Mouse (Mus musculus): ENCODE data around the gene Tgif2. TPM values are rescaled to one million over a fixed set of nuclear protein-coding genes. Genes with fewer than 3 reads are reported as not detected.
A peak's percentile ranks its signal among the peaks of the same experiment; 100 is the strongest.

Gene Tgif2
- polyA plus RNA-seq, 2 experiments, result 57.2 to 64.9 TPM

DNA sequence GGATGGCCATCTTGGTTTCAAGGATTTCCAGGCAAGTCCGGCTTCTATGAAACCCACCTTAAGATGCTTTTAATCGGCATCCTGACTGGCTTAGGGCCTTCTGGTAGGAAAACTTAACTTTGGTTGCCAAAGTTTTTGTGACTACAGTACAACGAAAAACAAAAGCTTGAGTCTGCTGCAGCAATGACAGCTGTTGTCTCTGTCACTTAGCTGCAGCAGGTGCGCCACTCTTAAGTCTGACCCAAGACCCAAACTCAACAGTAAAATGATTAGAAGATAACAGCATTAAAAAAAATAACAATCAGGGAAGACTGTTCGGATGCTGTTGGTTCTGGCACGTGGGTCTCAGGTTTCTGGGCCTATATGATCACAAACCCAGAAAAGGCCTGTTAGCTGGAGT lies 968 bp upstream of the Tgif2 start:
- 66% methylated on average over 6 of the region's 6 CpGs for WGBS
- no peak for DNase-seq (ENCODE audit: low spot score)
- Histone ChIP-seq H3K9me3 (ENCODE audit: control insufficient read depth, low read length) (no peaks in the 10 kb centered on the region), H3K4me2 (replicated peaks; ENCODE audit: low read depth, low read length, severe bottlenecking) (peak overlapping the region; percentile 82), H3K36me3 (ENCODE audit: control insufficient read depth, insufficient read depth, low read length) (peaks cover 24% of the 10 kb centered on the region), H3K4me1 (ENCODE audit: control insufficient read depth, insufficient read depth, low read length) (peaks cover 23% of the 10 kb centered on the region), H3K9ac (ENCODE audit: low read depth, low read length, severe bottlenecking) (peak overlapping the region; percentile 93; the same call in 1 of the 2 replicates), H3K27me3 (ENCODE audit: control insufficient read depth, insufficient read depth, low read length) (no peaks in the 10 kb centered on the region), H3K4me3 (replicated peaks; ENCODE audit: low read length) (peak overlapping the region; percentile 83), H3K27ac (replicated peaks; ENCODE audit: low read depth, low read length) (peak overlapping the region; percentile 34; the same call in 1 of the 2 replicates)
- ATAC-seq (ENCODE audit: low FRiP score, low read depth), result no peak
- TF ChIP-seq POLR2A (IDR thresholded peaks at IDR 0.05; ENCODE audit: borderline replicate concordance, extremely low read depth, insufficient read depth, insufficient read length), result no peak

DNA sequence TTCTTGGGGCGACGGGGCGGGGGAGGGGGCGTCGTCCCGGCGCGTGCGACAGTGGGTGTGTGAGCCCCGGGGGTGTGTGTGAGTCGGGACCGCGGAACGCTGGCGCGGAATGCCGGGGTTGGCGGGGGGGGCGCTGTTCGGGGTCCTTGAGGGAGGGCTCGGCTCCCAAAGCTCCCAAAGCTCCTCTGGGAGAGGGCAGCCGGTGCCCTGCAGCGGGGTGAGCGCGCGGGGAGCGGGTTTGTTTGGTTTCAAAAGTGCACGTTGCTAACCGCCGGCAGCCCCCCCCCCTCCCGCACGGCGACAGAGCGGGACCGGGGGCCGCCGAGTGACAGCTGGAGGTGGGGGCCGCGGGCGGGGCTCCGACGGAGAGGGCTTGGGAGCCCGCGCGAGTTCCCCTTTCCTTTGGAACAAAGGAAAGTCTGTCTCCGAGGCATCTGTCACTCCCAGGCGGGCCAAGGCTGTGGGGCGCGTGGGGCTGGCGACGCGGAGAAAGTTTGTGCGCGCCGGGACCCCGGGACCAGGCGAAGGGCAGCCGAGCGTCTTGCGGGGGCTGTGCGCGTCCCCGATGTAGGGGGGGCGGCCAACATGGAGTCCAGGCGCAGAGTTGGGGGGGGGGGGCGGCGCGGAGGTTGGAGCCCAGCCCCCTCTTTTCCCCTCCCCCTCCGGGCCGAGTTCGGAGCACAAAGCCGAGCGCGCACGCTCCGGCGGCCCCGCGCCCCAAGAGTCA lies 657 bp downstream of the Tgif2 start:
- ATAC-seq (ENCODE audit: low FRiP score, low read depth) (peak; percentile 24), DNase-seq (ENCODE audit: low spot score) (peak; percentile 54)
- Histone ChIP-seq H3K27me3 (ENCODE audit: control insufficient read depth, insufficient read depth, low read length) (no peaks in the 10 kb centered on the region), H3K9ac (ENCODE audit: low read depth, low read length, severe bottlenecking) (peak overlapping the region; percentile 93), H3K27ac (replicated peaks; ENCODE audit: low read depth, low read length) (peak overlapping the region; percentile 93), H3K36me3 (ENCODE audit: control insufficient read depth, insufficient read depth, low read length) (peaks cover 22% of the 10 kb centered on the region), H3K4me3 (replicated peaks; ENCODE audit: low read length) (peak overlapping the region; percentile 83), H3K9me3 (ENCODE audit: control insufficient read depth, low read length) (no peaks in the 10 kb centered on the region), H3K4me2 (replicated peaks; ENCODE audit: low read depth, low read length, severe bottlenecking) (peak overlapping the region; percentile 82), H3K4me1 (ENCODE audit: control insufficient read depth, insufficient read depth, low read length) (peaks cover 37% of the 10 kb centered on the region)
- WGBS, result 1% methylated on average over 31 of the region's 79 CpGs
- 0 out of 2 replicates have a peak, but pooled peaks have one; percentile 14 for TF ChIP-seq POLR2A (IDR thresholded peaks at IDR 0.05; ENCODE audit: borderline replicate concordance, extremely low read depth, insufficient read depth, insufficient read length)

DNA sequence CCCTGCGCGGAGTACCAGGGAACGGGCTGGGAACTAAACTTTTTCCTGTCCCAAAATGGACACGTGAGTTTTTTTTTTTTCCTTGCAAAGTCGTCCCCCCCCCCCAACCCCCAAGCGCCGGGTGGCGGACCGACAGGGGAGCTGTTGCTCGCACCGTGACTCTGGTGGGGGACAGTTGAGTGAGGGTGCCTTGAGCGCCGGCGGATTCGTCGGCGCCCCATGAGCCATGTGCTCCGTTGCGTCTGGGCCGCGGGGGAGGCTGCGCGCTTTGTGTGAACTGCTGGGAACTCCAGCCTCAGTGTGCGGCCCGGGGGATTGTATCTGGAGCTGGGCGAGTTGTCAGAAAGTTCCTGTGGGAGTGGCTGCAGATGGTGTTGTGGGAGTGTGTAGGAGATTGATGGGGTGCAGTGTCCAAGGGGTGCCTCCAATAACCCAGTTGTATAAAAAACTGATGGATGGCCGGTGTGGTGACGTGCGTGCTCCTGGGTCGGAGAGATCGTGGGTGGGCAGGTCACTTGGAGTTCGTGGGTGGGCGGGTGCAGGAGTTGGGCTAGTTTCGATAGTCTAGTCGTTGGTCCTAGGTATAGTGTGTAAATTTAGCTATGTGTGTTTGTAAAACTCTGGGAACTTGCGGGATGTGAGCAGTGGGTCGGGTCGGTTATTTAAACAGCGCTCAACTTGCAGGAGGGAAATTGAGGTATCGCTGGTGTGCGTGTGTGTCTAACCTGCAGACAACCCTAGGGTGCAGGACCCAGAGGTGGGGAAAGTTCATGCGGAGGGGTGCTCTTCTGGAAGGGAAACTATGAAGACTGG lies 1.4 kb downstream of the Tgif2 start:
- TF ChIP-seq POLR2A (IDR thresholded peaks at IDR 0.05; ENCODE audit: borderline replicate concordance, extremely low read depth, insufficient read depth, insufficient read length), result no peak
- peaks cover 41% of the 10 kb centered on the region for H3K4me1 ChIP-seq (ENCODE audit: control insufficient read depth, insufficient read depth, low read length)
- peak overlapping the region; percentile 83 for H3K4me3 ChIP-seq (replicated peaks; ENCODE audit: low read length)
- DNase-seq (ENCODE audit: low spot score) (peak; percentile 55), ATAC-seq (ENCODE audit: low FRiP score, low read depth) (0 out of 2 replicates have a peak, but pooled peaks have one; percentile 10)
- peak overlapping the region; percentile 93 for H3K27ac ChIP-seq (replicated peaks; ENCODE audit: low read depth, low read length)
- peaks cover 23% of the 10 kb centered on the region for H3K36me3 ChIP-seq (ENCODE audit: control insufficient read depth, insufficient read depth, low read length)
- peak overlapping the region; percentile 82 for H3K4me2 ChIP-seq (replicated peaks; ENCODE audit: low read depth, low read length, severe bottlenecking)
- WGBS, result under 1% methylated on average over 42 of the region's 42 CpGs
- H3K9ac ChIP-seq (ENCODE audit: low read depth, low read length, severe bottlenecking), result peak overlapping the region; percentile 93
- no peaks in the 10 kb centered on the region for H3K9me3 ChIP-seq (ENCODE audit: control insufficient read depth, low read length)
- H3K27me3 ChIP-seq (ENCODE audit: control insufficient read depth, insufficient read depth, low read length), result no peaks in the 10 kb centered on the region

- Histone ChIP-seq H3K27ac (replicated peaks; ENCODE audit: low read depth, low read length) (peak overlapping the region; percentile 93), H3K4me1 (ENCODE audit: control insufficient read depth, insufficient read depth, low read length) (peaks cover 41% of the 10 kb centered on the region), H3K4me3 (replicated peaks; ENCODE audit: low read length) (peak overlapping the region; percentile 83), H3K9me3 (ENCODE audit: control insufficient read depth, low read length) (no peaks in the 10 kb centered on the region), H3K4me2 (replicated peaks; ENCODE audit: low read depth, low read length, severe bottlenecking) (peak overlapping the region; percentile 82), H3K9ac (ENCODE audit: low read depth, low read length, severe bottlenecking) (peak overlapping the region; percentile 93), H3K27me3 (ENCODE audit: control insufficient read depth, insufficient read depth, low read length) (no peaks in the 10 kb centered on the region), H3K36me3 (ENCODE audit: control insufficient read depth, insufficient read depth, low read length) (peaks cover 27% of the 10 kb centered on the region)
- WGBS, result under 1% methylated on average over 20 of the region's 20 CpGs
- DNase-seq (ENCODE audit: low spot score) (peak; percentile 73), ATAC-seq (ENCODE audit: low FRiP score, low read depth) (0 out of 2 replicates have a peak, but pooled peaks have one; percentile 5)
- no peak for TF ChIP-seq POLR2A (IDR thresholded peaks at IDR 0.05; ENCODE audit: borderline replicate concordance, extremely low read depth, insufficient read depth, insufficient read length)
Observed at GRCm38 (mm10) chr2:156841841-156842706, 2.3 kb downstream of the Tgif2 start.
